Mouse (Mus musculus) stomach, embryonic 16.5 days (tissue): ENCODE measurements at regions not wholly inside any gene's neighbourhood (a gene's known extent, or its start where the extent isn't known, plus 50 kb on each side); places are given as distances from the start of the nearest gene placed in this dataset.
A peak's percentile ranks its signal among the peaks of the same experiment; 100 is the strongest.

ENCODE experiments used
- ATAC-seq: fragments of 200-750 bp; cut with Nextera tagmentation; 2 replicates; pipeline ENCODE4 v1.8.0; 2017; ENCODE audit warnings: moderate number of reproducible peaks, moderate TSS enrichment; ENCODE audit not compliant: insufficient read depth, low FRiP score
- H3K27ac ChIP-seq: fragments of 300-500 bp; sonication (generic); 2 replicates; pipeline ENCODE4 v1.5.1; 2014; ENCODE audit warnings: low read length
- H3K27me3 ChIP-seq: fragments of 300-500 bp; sonication (generic); 2 replicates; pipeline ENCODE4 v1.6.1; 2014; ENCODE audit warnings: low read length, control low read depth, mixed read lengths; ENCODE audit not compliant: control insufficient read depth, insufficient read depth
- H3K36me3 ChIP-seq: fragments of 300-500 bp; sonication (generic); 2 replicates; pipeline ENCODE4 v1.6.1; 2014; ENCODE audit warnings: low read length; ENCODE audit not compliant: control insufficient read depth, insufficient read depth
- H3K4me1 ChIP-seq: fragments of 300-500 bp; sonication (generic); 2 replicates; pipeline ENCODE4 v1.6.1; 2014; ENCODE audit warnings: low read length, control low read depth, mixed read lengths; ENCODE audit not compliant: control insufficient read depth, insufficient read depth
- H3K4me2 ChIP-seq: fragments of 300-500 bp; sonication (generic); 2 replicates; pipeline ENCODE4 v1.6.1; 2014; ENCODE audit warnings: low read depth, low read length, mixed read lengths
- H3K4me3 ChIP-seq: fragments of 300-500 bp; sonication (generic); replicated peaks from 2 replicates; pipeline ENCODE4 v1.5.1; 2014; ENCODE audit warnings: mild to moderate bottlenecking, low read length
- H3K9ac ChIP-seq: fragments of 300-500 bp; sonication (generic); 2 replicates; pipeline ENCODE4 v1.6.1; 2014; ENCODE audit warnings: low read length
- H3K9me3 ChIP-seq: fragments of 300-500 bp; sonication (generic); replicated peaks from 2 replicates; pipeline ENCODE4 v1.6.1; 2016; ENCODE audit warnings: low read length, control low read depth; ENCODE audit not compliant: control insufficient read depth
- WGBS: fragments of 180-500 bp; shearing (Covaris S2); extraction: QIAGEN DNeasy Blood & Tissue Kit; methylation state at CpG from one replicate; pipeline ENCODE4 v1.1.7; 2014; 5-methylcytosine and 5-hydroxymethylcytosine counted together

- no peaks in the 10 kb centered on the region for H3K36me3 ChIP-seq
- no peaks in the 10 kb centered on the region for H3K4me1 ChIP-seq
- ATAC-seq: peak; percentile 74
- no peak overlapping the region for H3K9ac ChIP-seq
- H3K4me3 ChIP-seq: no peak overlapping the region
- H3K9me3 ChIP-seq: no peaks in the 10 kb centered on the region
- no peak overlapping the region for H3K27ac ChIP-seq
- no peaks in the 10 kb centered on the region for H3K27me3 ChIP-seq
- no peak overlapping the region for H3K4me2 ChIP-seq
Observed at GRCm38 (mm10) chr7:95620079-95620478, 551.0 kb upstream of the Tenm4 start.

GRCm38 (mm10) chr7:95640683-95641082 lies 530.4 kb upstream of the Tenm4 start:
- no peak for ATAC-seq
- Histone ChIP-seq H3K4me3 (no peak overlapping the region), H3K4me1 (no peaks in the 10 kb centered on the region), H3K27me3 (no peaks in the 10 kb centered on the region), H3K9ac (no peak overlapping the region), H3K9me3 (no peaks in the 10 kb centered on the region), H3K36me3 (no peaks in the 10 kb centered on the region), H3K4me2 (no peak overlapping the region), H3K27ac (no peak overlapping the region)
- WGBS: 71% methylated on average over 5 of the region's 5 CpGs

- Histone ChIP-seq H3K27me3 (no peaks in the 10 kb centered on the region), H3K4me2 (no peak overlapping the region), H3K36me3 (no peaks in the 10 kb centered on the region), H3K4me3 (no peak overlapping the region), H3K4me1 (no peaks in the 10 kb centered on the region), H3K9ac (no peak overlapping the region), H3K27ac (no peak overlapping the region), H3K9me3 (no peaks in the 10 kb centered on the region)
- no peak for ATAC-seq
- WGBS: 71% methylated on average over 1 of the region's 1 CpGs
Observed at GRCm38 (mm10) chr7:95674319-95674718, 496.7 kb upstream of the Tenm4 start.

- Histone ChIP-seq H3K4me2 (no peak overlapping the region), H3K36me3 (no peaks in the 10 kb centered on the region), H3K4me3 (no peak overlapping the region), H3K9me3 (no peaks in the 10 kb centered on the region), H3K27me3 (no peaks in the 10 kb centered on the region), H3K4me1 (no peaks in the 10 kb centered on the region), H3K27ac (no peak overlapping the region), H3K9ac (no peak overlapping the region)
- 31% methylated on average over 3 of the region's 3 CpGs for WGBS
- no peak for ATAC-seq
Observed at GRCm38 (mm10) chr7:95682521-95682920, 488.5 kb upstream of the Tenm4 start.

- Histone ChIP-seq H3K27ac (no peak overlapping the region), H3K27me3 (no peaks in the 10 kb centered on the region), H3K36me3 (no peaks in the 10 kb centered on the region), H3K4me1 (no peaks in the 10 kb centered on the region), H3K9ac (no peak overlapping the region), H3K9me3 (no peaks in the 10 kb centered on the region), H3K4me2 (no peak overlapping the region), H3K4me3 (no peak overlapping the region)
- no peak for ATAC-seq
- 83% methylated on average over 3 of the region's 3 CpGs for WGBS
Observed at GRCm38 (mm10) chr7:95687733-95688132, 483.3 kb upstream of the Tenm4 start.

- Histone ChIP-seq H3K36me3 (no peaks in the 10 kb centered on the region), H3K9me3 (no peaks in the 10 kb centered on the region), H3K4me2 (peak overlapping the region; percentile 44), H3K27ac (no peak overlapping the region), H3K4me1 (no peaks in the 10 kb centered on the region), H3K4me3 (peak overlapping the region; percentile 28), H3K27me3 (no peaks in the 10 kb centered on the region), H3K9ac (peak overlapping the region; percentile 6; the same call in 1 of the 2 replicates)
- 18% methylated on average over 16 of the region's 16 CpGs for WGBS
- no peak for ATAC-seq
Observed at GRCm38 (mm10) chr7:95688151-95689146, 482.6 kb upstream of the Tenm4 start.

GRCm38 (mm10) chr7:95689161-95689833 lies 481.7 kb upstream of the Tenm4 start:
- Histone ChIP-seq H3K4me3 (peak overlapping the region; percentile 28), H3K27ac (no peak overlapping the region), H3K9me3 (no peaks in the 10 kb centered on the region), H3K27me3 (no peaks in the 10 kb centered on the region), H3K4me1 (no peaks in the 10 kb centered on the region), H3K9ac (peak overlapping the region; percentile 6; the same call in 1 of the 2 replicates), H3K36me3 (no peaks in the 10 kb centered on the region), H3K4me2 (peak overlapping the region; percentile 44)
- ATAC-seq: no peak
- 27% methylated on average over 7 of the region's 7 CpGs for WGBS

- H3K9ac ChIP-seq: no peak overlapping the region
- no peak for ATAC-seq
- H3K4me1 ChIP-seq: no peaks in the 10 kb centered on the region
- H3K9me3 ChIP-seq: no peaks in the 10 kb centered on the region
- 58% methylated on average over 9 of the region's 9 CpGs for WGBS
- H3K27ac ChIP-seq: no peak overlapping the region
- H3K4me2 ChIP-seq: no peak overlapping the region
- no peak overlapping the region for H3K4me3 ChIP-seq
- H3K27me3 ChIP-seq: no peaks in the 10 kb centered on the region
- H3K36me3 ChIP-seq: no peaks in the 10 kb centered on the region
Observed at GRCm38 (mm10) chr7:95699506-95699905, 471.5 kb upstream of the Tenm4 start.

GRCm38 (mm10) chr7:95710088-95710487 lies 461.0 kb upstream of the Tenm4 start:
- Histone ChIP-seq H3K9me3 (no peaks in the 10 kb centered on the region), H3K27ac (no peak overlapping the region), H3K36me3 (no peaks in the 10 kb centered on the region), H3K27me3 (no peaks in the 10 kb centered on the region), H3K4me3 (no peak overlapping the region), H3K4me1 (no peaks in the 10 kb centered on the region), H3K4me2 (no peak overlapping the region), H3K9ac (no peak overlapping the region)
- ATAC-seq: no peak
- 81% methylated on average over 7 of the region's 7 CpGs for WGBS
